Mouse (Mus musculus) telencephalon, adult 2 months (tissue): Measurements from ENCODE around the gene Gabrb1.

Experiments
- DNase-seq: peaks from one replicate; pipeline ENCODE4 v3.0.0-alpha.2; 2011; ENCODE audit warnings: low read depth, low spot score

The Gabrb1 gene

GRCm38 (mm10) chr5:72159537-72159936, 501.6 kb downstream of the Gabrb1 start:
- no peak for DNase-seq

DNA sequence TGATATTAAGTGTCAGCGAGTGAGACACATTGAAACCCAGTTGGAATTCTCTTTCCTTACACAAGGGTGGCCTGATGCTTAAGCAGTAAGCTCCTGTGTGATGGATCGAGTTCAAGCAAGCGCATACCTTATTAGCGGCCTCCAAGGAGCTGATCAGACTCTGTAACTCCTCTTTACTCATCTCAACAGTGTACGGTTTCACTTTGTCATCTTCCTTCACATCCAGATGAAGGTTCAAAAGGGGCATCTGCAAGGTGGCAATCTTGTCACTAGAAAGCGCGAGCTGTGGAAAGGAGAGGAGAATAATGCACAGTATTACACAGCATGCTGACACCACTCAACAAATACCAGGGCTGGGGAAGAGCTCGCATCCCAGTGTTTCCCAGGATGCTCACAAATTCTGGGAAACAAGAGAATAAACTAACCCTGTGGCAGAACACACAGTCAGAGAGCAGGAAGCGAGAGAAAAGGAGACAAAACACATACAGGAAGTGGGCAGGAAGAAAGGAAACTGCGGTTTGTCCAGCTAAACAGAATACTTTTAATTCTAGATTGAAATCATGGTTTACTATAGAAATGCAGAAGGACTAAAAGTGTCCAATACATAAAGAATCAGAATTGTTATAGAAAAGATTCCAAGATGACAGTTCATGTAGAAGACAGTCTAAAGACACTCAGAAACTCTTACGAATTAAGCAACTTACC, 503.0 kb downstream of the Gabrb1 start:
- no peak for DNase-seq

- no peak for DNase-seq
Observed at GRCm38 (mm10) chr5:72162855-72163254, 504.9 kb downstream of the Gabrb1 start.

DNA sequence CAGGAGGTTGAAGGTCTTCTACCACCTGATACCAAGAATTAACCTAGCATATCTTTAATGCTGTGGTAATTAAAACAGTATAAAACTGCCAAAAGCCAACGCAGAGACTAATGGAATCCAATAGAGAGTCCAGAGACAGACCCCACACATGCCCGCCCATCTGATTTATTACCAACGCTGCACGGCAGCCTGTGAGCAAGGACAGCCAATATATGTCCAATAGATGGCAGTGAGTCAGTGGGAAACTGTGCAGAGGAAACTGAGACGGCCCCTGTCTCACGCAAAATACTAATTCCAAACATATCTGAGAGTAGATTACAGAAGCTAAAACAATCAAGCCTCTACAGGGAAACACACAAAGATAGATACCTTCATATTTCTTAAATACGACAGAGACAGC, 506.5 kb downstream of the Gabrb1 start:
- DNase-seq, result no peak

DNA sequence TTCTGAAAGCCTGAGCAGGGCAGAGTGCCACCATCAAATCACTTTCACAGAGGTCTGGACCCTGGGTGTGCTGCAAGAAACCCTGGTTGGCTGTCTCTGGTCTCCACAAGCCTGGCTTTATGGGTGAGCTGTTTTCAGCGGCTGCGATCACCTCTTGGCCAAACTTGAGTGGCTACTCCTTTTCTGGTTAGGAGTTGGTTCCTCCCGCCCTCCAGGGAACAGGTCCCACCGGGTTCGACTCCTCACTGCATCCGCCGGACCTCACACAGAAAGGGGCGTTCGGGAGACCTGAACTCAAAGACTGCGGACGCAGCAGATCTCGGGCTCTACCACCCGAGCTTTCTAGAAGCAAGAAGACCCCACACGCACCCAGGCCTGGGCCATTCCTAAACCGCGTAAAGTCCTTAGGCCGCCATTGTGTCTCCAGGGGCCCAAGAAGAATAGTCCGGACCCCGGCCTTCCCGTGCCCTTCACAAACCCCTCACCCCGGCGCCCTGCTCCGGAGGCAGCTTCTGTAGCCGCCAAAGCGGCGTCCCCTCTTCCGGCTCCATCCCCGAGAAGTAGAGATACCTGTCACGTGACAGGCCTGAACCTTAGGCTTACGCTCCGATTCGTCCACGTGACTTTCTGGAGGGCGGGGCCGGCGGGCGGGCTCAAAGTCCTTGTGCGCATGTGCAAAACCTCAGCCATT, 509.8 kb downstream of the Gabrb1 start, which contains the start of gene Commd8:
Gene Commd8, minus strand, starts transcription at position 596 of the 691 bp plus-strand sequence.
- peak; percentile 86 for DNase-seq

GRCm38 (mm10) chr5:72168285-72168621, 510.3 kb downstream of the Gabrb1 start:
- no peak for DNase-seq

- DNase-seq, result no peak
Observed at GRCm38 (mm10) chr5:72170067-72170466, 512.2 kb downstream of the Gabrb1 start.

DNA sequence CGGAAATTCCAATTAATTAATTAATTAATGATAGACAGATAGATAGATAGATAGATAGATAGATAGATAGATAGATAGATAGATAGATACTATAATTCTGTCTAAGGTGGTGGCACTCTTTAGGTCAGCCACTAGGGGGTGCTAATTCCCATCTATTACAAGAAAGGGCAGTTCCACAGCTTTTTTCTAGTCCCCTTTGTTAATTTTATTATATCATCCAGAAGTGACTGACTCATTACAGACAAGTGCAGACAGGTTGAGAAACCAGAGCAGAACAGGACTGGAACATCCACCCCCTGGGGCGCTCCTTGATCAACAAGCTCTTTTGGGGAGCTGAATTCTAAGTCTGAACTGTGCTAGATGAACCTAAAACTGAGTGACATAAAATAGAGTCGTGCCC, 514.8 kb downstream of the Gabrb1 start:
- DNase-seq, result no peak

GRCm38 (mm10) chr5:72173521-72173920, 515.6 kb downstream of the Gabrb1 start:
- DNase-seq, result no peak

DNA sequence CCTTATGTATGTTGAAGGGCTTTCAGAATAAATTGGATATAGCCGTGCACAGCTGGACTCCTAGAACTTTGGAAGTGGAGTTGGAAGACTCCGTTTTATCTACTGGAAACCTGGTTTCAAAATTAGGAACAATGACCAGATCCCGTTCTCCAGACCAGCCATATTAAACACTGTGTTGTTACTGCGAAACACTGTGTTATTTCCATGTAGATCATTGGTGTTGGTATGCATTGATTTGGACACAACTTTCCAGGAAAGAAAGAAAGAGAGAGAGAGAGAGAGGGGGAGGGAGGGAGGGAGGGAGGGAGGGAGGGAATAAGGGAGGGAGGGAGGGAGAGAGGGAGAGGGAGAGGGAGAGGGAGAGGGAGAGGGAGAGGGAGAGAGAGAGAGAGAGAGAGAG, 517.1 kb downstream of the Gabrb1 start:
- no peak for DNase-seq

DNA sequence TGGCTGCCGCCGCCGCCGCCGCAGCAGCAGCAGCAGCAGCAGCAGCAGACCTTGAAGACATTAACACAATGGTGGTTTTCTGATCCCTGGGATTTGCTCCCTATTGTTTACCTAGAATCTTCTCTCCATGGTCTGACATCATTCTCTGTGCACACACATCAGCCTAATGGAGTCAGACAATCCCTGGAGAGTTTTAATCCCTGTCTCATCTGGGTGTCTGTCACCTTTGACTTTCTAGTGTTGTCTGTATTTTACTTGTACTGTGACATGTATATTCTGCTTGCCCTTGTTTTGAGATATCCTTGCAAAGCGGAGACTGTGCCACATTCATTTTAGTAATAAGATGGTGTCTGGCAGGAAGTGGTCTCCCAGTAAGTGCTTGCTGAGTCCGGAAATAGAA, 517.6 kb downstream of the Gabrb1 start:
- no peak for DNase-seq

DNA sequence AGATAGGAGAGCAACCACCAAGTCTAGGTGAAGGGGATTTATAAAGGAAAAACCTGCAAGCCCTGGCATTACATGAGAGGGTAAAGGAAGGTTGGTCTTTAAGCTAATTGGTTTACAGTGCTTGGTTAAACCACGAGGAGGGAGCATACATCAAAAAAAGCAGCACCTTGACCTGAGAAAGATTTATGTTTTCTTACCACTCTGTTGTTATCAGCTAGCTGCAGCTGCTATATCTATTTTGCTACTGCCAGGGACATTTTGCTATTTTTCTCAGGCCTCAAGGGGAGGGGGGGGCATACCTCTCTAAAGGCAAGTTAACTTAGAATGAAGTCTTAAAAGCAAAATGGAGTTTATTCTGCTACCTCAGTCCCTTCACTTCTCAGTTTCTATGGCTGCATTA, 523.3 kb downstream of the Gabrb1 start:
- DNase-seq, result no peak

DNA sequence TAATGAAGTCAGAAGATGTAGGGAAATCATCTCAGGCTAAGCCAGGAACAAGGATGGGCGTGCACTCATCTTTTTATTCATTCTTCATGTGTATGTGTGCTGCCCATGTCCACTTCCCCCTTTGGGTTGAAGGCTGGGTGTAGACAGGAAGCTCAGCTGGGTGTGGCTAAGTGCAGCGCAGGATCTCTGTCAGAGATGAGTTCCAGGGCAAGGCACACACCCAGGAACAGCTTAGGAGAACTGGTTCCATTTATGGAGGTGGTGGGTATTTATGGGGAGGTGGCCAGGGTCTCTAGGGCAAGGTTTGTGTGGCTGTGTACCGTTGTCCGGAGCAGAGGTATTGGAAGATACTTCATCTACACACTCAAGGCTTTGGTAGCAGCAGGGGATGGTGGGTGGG, 524.9 kb downstream of the Gabrb1 start:
- DNase-seq, result no peak

DNA sequence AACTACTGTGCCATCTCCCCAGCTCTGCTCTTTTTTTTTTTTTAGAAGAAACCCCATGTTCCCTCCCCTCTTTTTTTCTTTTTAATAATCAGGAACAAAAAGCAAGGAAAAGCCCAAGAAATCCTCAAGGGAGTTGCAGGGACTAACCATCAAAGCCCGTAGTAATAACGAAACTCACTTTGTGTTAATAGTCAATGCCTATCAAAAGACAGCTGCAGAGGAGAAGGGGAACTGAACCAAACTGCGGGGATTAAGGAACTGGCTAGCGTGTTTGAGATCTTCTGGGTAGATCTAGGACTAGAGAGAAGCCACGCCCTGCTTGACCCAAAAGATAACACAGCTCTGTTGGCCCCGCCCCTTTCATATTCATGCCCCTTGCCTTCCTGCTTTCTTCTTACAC, 526.0 kb downstream of the Gabrb1 start:
- no peak for DNase-seq

DNA sequence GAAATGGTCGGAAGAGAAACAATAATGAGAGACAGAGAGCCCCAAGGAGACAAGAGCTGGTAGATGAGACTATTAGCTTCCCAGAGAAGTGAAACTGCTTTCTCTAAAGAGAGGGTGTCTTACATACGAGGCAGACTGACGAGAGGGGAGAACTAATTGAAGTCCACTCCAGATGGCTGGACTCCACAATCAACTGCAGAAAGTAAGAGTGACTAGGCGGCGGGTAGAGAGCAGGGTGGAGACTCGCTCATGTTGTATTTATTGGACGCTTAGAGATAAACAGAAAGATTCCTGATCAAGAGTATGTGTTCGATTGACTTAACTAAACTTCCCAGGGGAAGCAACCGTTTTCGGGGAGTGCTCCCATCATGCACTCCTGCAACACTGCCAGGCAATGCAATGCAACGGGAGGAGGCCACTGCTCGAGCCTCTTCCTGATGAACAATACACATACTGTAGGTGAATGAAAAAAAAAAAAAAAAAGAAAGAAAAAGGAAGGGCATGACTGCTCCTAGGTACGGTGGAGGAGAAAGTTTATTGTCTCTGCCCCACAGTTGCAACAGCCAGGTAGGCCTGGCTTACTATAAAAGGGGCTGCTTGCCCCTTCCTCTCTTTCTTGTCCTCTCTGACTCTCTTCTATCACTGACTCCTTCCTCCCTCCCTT, 526.7 kb downstream of the Gabrb1 start:
- DNase-seq, result no peak

DNA sequence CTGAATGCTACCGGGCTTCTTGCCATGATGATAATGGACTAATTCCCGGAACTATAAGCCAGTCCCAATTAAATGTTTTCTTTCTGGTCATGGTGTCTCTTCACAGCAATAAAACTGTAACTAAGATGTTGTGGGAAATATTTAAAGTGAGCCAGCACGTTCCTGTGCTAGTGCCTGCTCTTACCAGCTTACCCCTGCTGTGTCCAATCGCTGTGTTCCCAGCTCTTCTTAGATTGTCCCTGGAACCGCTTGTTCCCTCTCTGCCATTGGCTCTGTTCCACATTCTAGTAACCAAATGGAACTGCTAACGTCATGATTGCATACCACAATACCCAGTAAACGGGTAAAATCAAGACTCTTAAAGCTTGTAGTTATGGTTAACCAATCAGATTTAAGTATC, 533.2 kb downstream of the Gabrb1 start:
- no peak for DNase-seq

- DNase-seq, result no peak
Observed at GRCm38 (mm10) chr5:72191932-72192331, 534.0 kb downstream of the Gabrb1 start.

DNA sequence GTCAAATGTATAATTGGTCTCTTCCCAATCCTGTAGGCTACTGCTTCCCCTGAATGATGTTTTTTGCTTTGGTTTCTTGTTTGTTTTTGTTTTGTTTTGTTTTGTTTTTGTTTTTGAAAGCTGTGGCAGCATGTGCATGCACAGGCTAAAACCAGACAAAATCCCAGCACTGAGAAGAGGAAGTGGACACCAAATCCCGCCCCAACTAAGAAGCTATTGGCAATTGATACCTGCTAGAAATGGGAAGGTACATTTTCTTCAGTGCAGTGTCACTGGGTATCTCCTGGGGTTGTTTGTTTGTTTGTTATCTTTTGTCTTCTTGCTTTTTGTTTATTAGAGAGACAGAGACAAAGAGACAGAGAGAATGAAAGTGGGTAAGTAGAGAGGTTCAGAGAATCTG, 537.5 kb downstream of the Gabrb1 start:
- DNase-seq, result no peak
